Comparison of ENCODE assay signal across 8 mouse cellular contexts in genomic region chr2:170323925-170324347, GRCm38 (mm10).
A peak's percentile ranks its signal among the peaks of the same experiment; 100 is the strongest.
DNase-seq lines count a peak whose midpoint lies in the region; ATAC-seq and TF ChIP-seq lines count a peak whose summit lies in the region.

No protein-coding gene starts in this region.

- peak overlapping the region; percentile 55 for H3K4me2 ChIP-seq in forebrain, postnatal 0 days (ENCODE audit: low read depth)
- peak overlapping the region; percentile 58 for H3K4me2 ChIP-seq in intestine, embryonic 14.5 days (ENCODE audit: low read length)
- peak overlapping the region; percentile 47 for H3K4me2 ChIP-seq in liver, embryonic 12.5 days
- peak overlapping the region; percentile 77 for H3K4me2 ChIP-seq in midbrain, embryonic 16.5 days (ENCODE audit: low read length)

- H3K9me3 ChIP-seq in forebrain, postnatal 0 days (ENCODE audit: low read length), result no peaks in the 10 kb centered on the region
- no peaks in the 10 kb centered on the region for H3K9me3 ChIP-seq in intestine, embryonic 14.5 days (ENCODE audit: control insufficient read depth, low read length)
- no peaks in the 10 kb centered on the region for H3K9me3 ChIP-seq in liver, embryonic 12.5 days (replicated peaks)
- H3K9me3 ChIP-seq in midbrain, embryonic 16.5 days (replicated peaks; ENCODE audit: control insufficient read depth, low read length, poor library complexity, severe bottlenecking), result no peaks in the 10 kb centered on the region

- no peaks in the 10 kb centered on the region for H3K36me3 ChIP-seq in forebrain, postnatal 0 days (ENCODE audit: insufficient read depth)
- no peaks in the 10 kb centered on the region for H3K36me3 ChIP-seq in intestine, embryonic 14.5 days (ENCODE audit: control insufficient read depth, insufficient read depth, low read length)
- no peaks in the 10 kb centered on the region for H3K36me3 ChIP-seq in liver, embryonic 12.5 days
- no peaks in the 10 kb centered on the region for H3K36me3 ChIP-seq in midbrain, embryonic 16.5 days (ENCODE audit: control insufficient read depth, insufficient read depth, low read length)

- peak overlapping the region; percentile 33 for H3K4me3 ChIP-seq in forebrain, postnatal 0 days (ENCODE audit: low read depth, low read length)
- peak overlapping the region; percentile 38 for H3K4me3 ChIP-seq in intestine, embryonic 14.5 days (ENCODE audit: low read depth, low read length)
- H3K4me3 ChIP-seq in liver, embryonic 12.5 days, result peak overlapping the region; percentile 28
- H3K4me3 ChIP-seq in midbrain, embryonic 16.5 days (ENCODE audit: low read depth, low read length), result peak overlapping the region; percentile 39

- no peak for TF ChIP-seq CTCF in forebrain, postnatal 0 days (IDR thresholded peaks at IDR 0.05; ENCODE audit: low read depth)

- H3K9ac ChIP-seq in forebrain, postnatal 0 days, result peak overlapping the region; percentile 37; the same call in 1 of the 2 replicates
- peak overlapping the region; percentile 48 for H3K9ac ChIP-seq in intestine, embryonic 14.5 days (ENCODE audit: low read length)
- no peak overlapping the region for H3K9ac ChIP-seq in liver, embryonic 12.5 days
- H3K9ac ChIP-seq in midbrain, embryonic 16.5 days (ENCODE audit: low read depth, low read length), result peak overlapping the region; percentile 69

- DNase-seq in frontal cortex, postnatal 25 days (ENCODE audit: low spot score in 2 of 2), result no peak
- peak; percentile 68 for DNase-seq in adrenal gland, adult 2 months
- DNase-seq in forebrain, postnatal 0 days, result peak; percentile 71
- peak; percentile 84 for DNase-seq in intestine, embryonic 14.5 days (ENCODE audit: low spot score)
- peak; percentile 72 for DNase-seq in thymus, postnatal 4 days

- H3K27me3 ChIP-seq in forebrain, postnatal 0 days (ENCODE audit: insufficient read depth, low read length), result no peaks in the 10 kb centered on the region
- H3K27me3 ChIP-seq in intestine, embryonic 14.5 days (replicated peaks; ENCODE audit: control insufficient read depth, insufficient read depth, low read length), result no peaks in the 10 kb centered on the region
- peaks cover 27% of the 10 kb centered on the region for H3K27me3 ChIP-seq in liver, embryonic 12.5 days (replicated peaks)
- no peaks in the 10 kb centered on the region; the same call in 1 of the 2 replicates for H3K27me3 ChIP-seq in midbrain, embryonic 16.5 days (ENCODE audit: control insufficient read depth, insufficient read depth, low read depth, low read length)

- ATAC-seq in frontal cortex, adult (ENCODE audit: low TSS enrichment), result peak; percentile 64; the same call in 1 of the 2 replicates
- ATAC-seq in forebrain, postnatal 0 days, result peak; percentile 50; the same call in 1 of the 2 replicates
- peak; percentile 70 for ATAC-seq in intestine, embryonic 14.5 days (replicated peaks; ENCODE audit: low FRiP score, low TSS enrichment, low read depth)
- no peak for ATAC-seq in liver, embryonic 12.5 days
- ATAC-seq in midbrain, embryonic 16.5 days, result peak; percentile 80

- H3K4me1 ChIP-seq in forebrain, postnatal 0 days (ENCODE audit: insufficient read depth), result peaks cover 8% of the 10 kb centered on the region; the same call in 1 of the 2 replicates
- H3K4me1 ChIP-seq in intestine, embryonic 14.5 days (replicated peaks; ENCODE audit: control insufficient read depth, insufficient read depth, low read length), result peaks cover 26% of the 10 kb centered on the region
- peaks cover 38% of the 10 kb centered on the region for H3K4me1 ChIP-seq in liver, embryonic 12.5 days
- peaks cover 13% of the 10 kb centered on the region for H3K4me1 ChIP-seq in midbrain, embryonic 16.5 days (ENCODE audit: control insufficient read depth, insufficient read depth, low read length)

- H3K27ac ChIP-seq in forebrain, postnatal 0 days (ENCODE audit: low read depth, low read length), result no peak overlapping the region
- H3K27ac ChIP-seq in intestine, embryonic 14.5 days (ENCODE audit: low read depth), result no peak overlapping the region
- H3K27ac ChIP-seq in liver, embryonic 12.5 days, result no peak overlapping the region
- no peak overlapping the region for H3K27ac ChIP-seq in midbrain, embryonic 16.5 days (ENCODE audit: low read length)

- 1% methylated on average over 19 of the region's 19 CpGs for WGBS in forebrain, postnatal 0 days
- 4% methylated on average over 19 of the region's 19 CpGs for WGBS in intestine, embryonic 14.5 days
- 7% methylated on average over 19 of the region's 19 CpGs for WGBS in liver, embryonic 12.5 days (ENCODE audit: insufficient replicate concordance)
- WGBS in midbrain, embryonic 16.5 days, result 3% methylated on average over 19 of the region's 19 CpGs

Comparison
In these comparisons a context has a peak if more than half of its experiments do, and no peak if none do; other contexts are left out.
1. DNase-seq: peak in adrenal gland, adult 2 months (single experiment), forebrain, postnatal 0 days (single experiment), intestine, embryonic 14.5 days (single experiment) and thymus, postnatal 4 days (single experiment); none in frontal cortex, postnatal 25 days (0 of 2).
2. Peak in every context shown above with its lines, with median percentiles within 50 percentile points of each other: H3K4me2 ChIP-seq and H3K4me3 ChIP-seq.